Mouse (Mus musculus) CH12.LX (cell line): Measurements from ENCODE around the gene Srgap3. TPM values are rescaled to one million over a fixed set of nuclear protein-coding genes. Genes with fewer than 3 reads are reported as not detected.

Experiments
- DNase-seq: peaks from one replicate; pipeline ENCODE4 v3.0.0-alpha.2; 2013; ENCODE audit errors: extremely low read depth
- H3K27ac ChIP-seq: 2 replicates; pipeline ENCODE4 v1.5.1; 2012; ENCODE audit warnings: low read depth, mild to moderate bottlenecking, control low read depth, moderate library complexity; ENCODE audit not compliant: insufficient read depth
- H3K27me3 ChIP-seq: replicated peaks from 2 replicates; pipeline ENCODE3; 2012; ENCODE audit warnings: inconsistent platforms
- H3K36me3 ChIP-seq, 2 experiments: replicated peaks in 1 of 2; 2 replicates each; pipeline versions ENCODE3 to v1.6.1; 2012; ENCODE audit warnings: inconsistent platforms in 1 of 2, low read length in 1 of 2, mild to moderate bottlenecking in 1 of 2, mixed read lengths in 1 of 2, moderate library complexity in 1 of 2; ENCODE audit not compliant: control insufficient read depth in 1 of 2, insufficient read depth in 1 of 2
- H3K4me1 ChIP-seq, 2 experiments: 2 replicates each; pipeline ENCODE4 v1.6.1; 2012; ENCODE audit warnings: inconsistent platforms in 1 of 2, moderate library complexity in 1 of 2; ENCODE audit not compliant: insufficient read depth in 2 of 2, control insufficient read depth in 1 of 2
- H3K4me2 ChIP-seq: 2 replicates; pipeline ENCODE4 v1.6.1; 2012; ENCODE audit warnings: low read depth, mild to moderate bottlenecking, control low read depth; ENCODE audit not compliant: poor library complexity, insufficient read depth, severe bottlenecking
- H3K4me3 ChIP-seq, 3 experiments: fragments of 150-350 bp in 1 of 3; sonication (generic) in 1 of 3; replicated peaks in 1 of 3; 2 replicates each; pipeline versions ENCODE3 to v1.5.1; 2011 to 2012; ENCODE audit warnings: low read depth in 2 of 3, low read length in 2 of 3, mild to moderate bottlenecking in 2 of 3, moderate library complexity in 2 of 3, control low read depth in 1 of 3, improper control_type of control experiment in 1 of 3, inconsistent platforms in 1 of 3, mixed read lengths in 1 of 3; ENCODE audit not compliant: poor library complexity in 1 of 3
- H3K79me2 ChIP-seq: replicated peaks from 2 replicates; pipeline ENCODE4 v1.6.1; 2012; ENCODE audit warnings: mild to moderate bottlenecking, moderate library complexity; ENCODE audit not compliant: control insufficient read depth, poor library complexity, insufficient read depth, severe bottlenecking; ENCODE audit errors: extremely low read depth
- H3K9ac ChIP-seq: 2 replicates; pipeline ENCODE4 v1.6.1; 2012; ENCODE audit warnings: low read depth, mild to moderate bottlenecking, control low read depth, moderate library complexity; ENCODE audit not compliant: insufficient read depth
- H3K9me3 ChIP-seq: replicated peaks from 2 replicates; pipeline ENCODE3; 2012; ENCODE audit warnings: low read length, inconsistent platforms, mixed read lengths
- BHLHE40 ChIP-seq: IDR thresholded peaks from 2 replicates; pipeline ENCODE4 v1.6.1; 2011; ENCODE audit warnings: mild to moderate bottlenecking, low read depth, low read length, improper control_type of control experiment
- CHD1 ChIP-seq: IDR thresholded peaks from 2 replicates; pipeline ENCODE4 v1.6.1; 2012; ENCODE audit warnings: low read depth, low read length, improper control_type of control experiment, inconsistent platforms
- CHD2 ChIP-seq: IDR thresholded peaks from 2 replicates; pipeline ENCODE4 v1.6.1; 2011; ENCODE audit warnings: low read length, improper control_type of control experiment
- CTCF ChIP-seq, 2 experiments: IDR thresholded peaks in 1 of 2; conservative IDR thresholded peaks in 1 of 2; 2 replicates each; pipeline ENCODE4 v1.5.1; 2011 to 2012; ENCODE audit warnings: low read depth in 2 of 2, low read length in 2 of 2, improper control_type of control experiment in 1 of 2, inconsistent platforms in 1 of 2, mild to moderate bottlenecking in 1 of 2, moderate library complexity in 1 of 2
- E2F4 ChIP-seq: IDR thresholded peaks from 2 replicates; pipeline ENCODE4 v1.6.1; 2011; ENCODE audit warnings: low read depth, low read length, improper control_type of control experiment; ENCODE audit not compliant: insufficient replicate concordance
- ELF1 ChIP-seq: IDR thresholded peaks from 2 replicates; pipeline ENCODE4 v1.6.1; 2014; ENCODE audit warnings: low read depth, mild to moderate bottlenecking, inconsistent platforms, low read length, improper control_type of control experiment
- EP300 ChIP-seq: IDR thresholded peaks from 2 replicates; pipeline ENCODE4 v1.6.1; 2011; ENCODE audit warnings: low read length, improper control_type of control experiment
- ETS1 ChIP-seq: conservative IDR thresholded peaks from 2 replicates; pipeline ENCODE4 v1.6.1; 2012; ENCODE audit warnings: low read depth, mild to moderate bottlenecking, inconsistent platforms, low read length, improper control_type of control experiment, moderate library complexity
- GABPA ChIP-seq: IDR thresholded peaks from 2 replicates; pipeline ENCODE4 v1.6.1; 2012; ENCODE audit warnings: low read depth, low read length, improper control_type of control experiment, inconsistent platforms; ENCODE audit not compliant: insufficient replicate concordance
- HCFC1 ChIP-seq: IDR thresholded peaks from 2 replicates; pipeline ENCODE4 v1.6.1; 2012; ENCODE audit warnings: low read depth, mild to moderate bottlenecking, inconsistent platforms, low read length, improper control_type of control experiment
- IRF4 ChIP-seq: IDR thresholded peaks from 2 replicates; pipeline ENCODE4 v1.6.1; 2014; ENCODE audit warnings: low read depth, mild to moderate bottlenecking, inconsistent platforms, low read length, improper control_type of control experiment
- JUN ChIP-seq: IDR thresholded peaks from 2 replicates; pipeline ENCODE4 v1.6.1; 2011; ENCODE audit warnings: low read depth, mild to moderate bottlenecking, low read length, improper control_type of control experiment, moderate library complexity; ENCODE audit not compliant: insufficient read depth
- JUND ChIP-seq: conservative IDR thresholded peaks from 2 replicates; pipeline ENCODE4 v1.6.1; 2011; ENCODE audit warnings: low read depth, low read length, improper control_type of control experiment
- KAT2A ChIP-seq: IDR thresholded peaks from 2 replicates; pipeline ENCODE4 v1.6.1; 2012; ENCODE audit warnings: low read length, improper control_type of control experiment, inconsistent platforms; ENCODE audit not compliant: insufficient replicate concordance
- MAFK ChIP-seq: IDR thresholded peaks from 2 replicates; pipeline ENCODE4 v1.6.1; 2011; ENCODE audit warnings: low read length, improper control_type of control experiment; ENCODE audit not compliant: insufficient replicate concordance
- MAX ChIP-seq: IDR thresholded peaks from 2 replicates; pipeline ENCODE4 v1.6.1; 2011; ENCODE audit warnings: low read length, improper control_type of control experiment
- MAZ ChIP-seq: IDR thresholded peaks from 2 replicates; pipeline ENCODE4 v1.6.1; 2012; ENCODE audit warnings: low read depth, mild to moderate bottlenecking, inconsistent platforms, low read length, improper control_type of control experiment, moderate library complexity
- MEF2A ChIP-seq: IDR thresholded peaks from 2 replicates; pipeline ENCODE4 v1.6.1; 2014; ENCODE audit warnings: low read depth, mild to moderate bottlenecking, inconsistent platforms, low read length, improper control_type of control experiment, borderline replicate concordance
- MXI1 ChIP-seq: IDR thresholded peaks from 2 replicates; pipeline ENCODE4 v1.6.1; 2011; ENCODE audit warnings: mild to moderate bottlenecking, low read depth, low read length, improper control_type of control experiment
- MYC ChIP-seq: IDR thresholded peaks from 2 replicates; pipeline ENCODE4 v1.6.1; 2011; ENCODE audit warnings: low read depth, mild to moderate bottlenecking, improper control_type of control experiment, low read length
- NELFE ChIP-seq: IDR thresholded peaks from 2 replicates; pipeline ENCODE4 v1.6.1; 2011; ENCODE audit warnings: low read depth, low read length, improper control_type of control experiment
- NRF1 ChIP-seq: IDR thresholded peaks from 2 replicates; pipeline ENCODE4 v1.6.1; 2014; ENCODE audit warnings: low read depth, mild to moderate bottlenecking, inconsistent platforms, low read length, improper control_type of control experiment, moderate library complexity
- PAX5 ChIP-seq: IDR thresholded peaks from 2 replicates; pipeline ENCODE4 v1.6.1; 2012; ENCODE audit warnings: low read length, inconsistent platforms, mixed read lengths
- POLR2A ChIP-seq: IDR thresholded peaks from 2 replicates; pipeline ENCODE4 v1.6.1; 2011; ENCODE audit warnings: low read depth, mild to moderate bottlenecking, improper control_type of control experiment, low read length
- POLR2AphosphoS2 ChIP-seq: IDR thresholded peaks from 2 replicates; pipeline ENCODE4 v1.6.1; 2011; ENCODE audit warnings: low read depth, low read length, improper control_type of control experiment
- RAD21 ChIP-seq: IDR thresholded peaks from 2 replicates; pipeline ENCODE4 v1.6.1; 2011; ENCODE audit warnings: low read depth, mild to moderate bottlenecking, low read length, improper control_type of control experiment, moderate library complexity
- RCOR1 ChIP-seq: conservative IDR thresholded peaks from 2 replicates; pipeline ENCODE4 v1.6.1; 2012; ENCODE audit warnings: low read depth, mild to moderate bottlenecking, inconsistent platforms, low read length, improper control_type of control experiment
- SIN3A ChIP-seq: IDR thresholded peaks from 2 replicates; pipeline ENCODE4 v1.6.1; 2012; ENCODE audit warnings: low read length, improper control_type of control experiment, inconsistent platforms
- SMC3 ChIP-seq: IDR thresholded peaks from 2 replicates; pipeline ENCODE4 v1.6.1; 2011; ENCODE audit warnings: low read depth, low read length, improper control_type of control experiment
- TBP ChIP-seq: conservative IDR thresholded peaks from 2 replicates; pipeline ENCODE4 v1.6.1; 2011; ENCODE audit warnings: low read depth, low read length, improper control_type of control experiment
- TCF12 ChIP-seq: IDR thresholded peaks from 2 replicates; pipeline ENCODE4 v1.6.1; 2014; ENCODE audit warnings: low read depth, mild to moderate bottlenecking, inconsistent platforms, low read length, improper control_type of control experiment
- UBTF ChIP-seq: IDR thresholded peaks from 2 replicates; pipeline ENCODE4 v1.6.1; 2012; ENCODE audit warnings: low read depth, mild to moderate bottlenecking, inconsistent platforms, low read length, improper control_type of control experiment, moderate library complexity
- USF1 ChIP-seq: IDR thresholded peaks from 2 replicates; pipeline ENCODE4 v1.6.1; 2014; ENCODE audit warnings: low read depth, mild to moderate bottlenecking, inconsistent platforms, low read length, improper control_type of control experiment
- USF2 ChIP-seq: conservative IDR thresholded peaks from 2 replicates; pipeline ENCODE4 v1.6.1; 2011; ENCODE audit warnings: low read depth, low read length, improper control_type of control experiment
- ZC3H11A ChIP-seq: IDR thresholded peaks from 2 replicates; pipeline ENCODE4 v1.6.1; 2012; ENCODE audit warnings: low read depth, mild to moderate bottlenecking, inconsistent platforms, low read length, improper control_type of control experiment
- ZKSCAN1 ChIP-seq: IDR thresholded peaks from 2 replicates; pipeline ENCODE4 v1.6.1; 2012; ENCODE audit warnings: low read depth, inconsistent platforms, low read length, improper control_type of control experiment, borderline replicate concordance
- ZMIZ1 ChIP-seq: IDR thresholded peaks from 2 replicates; pipeline ENCODE4 v1.6.1; 2012; ENCODE audit warnings: low read depth, mild to moderate bottlenecking, inconsistent platforms, low read length, improper control_type of control experiment
- ZNF384 ChIP-seq: IDR thresholded peaks from 2 replicates; pipeline ENCODE4 v1.6.1; 2012; ENCODE audit warnings: low read depth, low read length, improper control_type of control experiment, inconsistent platforms
- dilution Hi-C: fragments of 300-500 bp; cut with MboI; formaldehyde crosslinking; loops from 2 replicates; pipeline ENCODE4 v1.14.3; 2020; ENCODE audit warnings: low sequenced_read_pairs; ENCODE audit not compliant: extremely low pct_unique_long_range_greater_than_20kb, extremely low pct_ligation_motif_present
- in situ Hi-C: fragments of 300-500 bp; cut with MboI; formaldehyde crosslinking; loops from 3 replicates; pipeline ENCODE4 v1.14.3; 2019; ENCODE audit warnings: low sequenced_read_pairs, low pct_ligation_motif_present, low pct_unique_long_range_greater_than_20kb, mixed read lengths
- polyA plus RNA-seq: library from polyadenylated mRNA; unstranded; fragments of >175 nt; gene quantifications from 2 replicates; pipeline ENCODE4 v1.2.1, GENCODE M21; 2012; ENCODE audit warnings: low read depth; ENCODE audit not compliant: insufficient read length
- total RNA-seq, 2 experiments: library from RNA; depleted of rRNA; stranded (reverse); fragments of 300-350 nt in 1 of 2; fragments of >200 nt in 1 of 2; gene quantifications; 2 replicates each; pipeline ENCODE4 v1.2.3; 2012 to 2014

Srgap3 gene
- total and polyA plus RNA-seq, 3 experiments: 1.5 to 4.5 (median 2.1) TPM

- DNase-seq: peak; percentile 82
- H3K27ac ChIP-seq: 0 out of 2 replicates have a peak overlapping the region, but pooled peaks have one; percentile 8
- in situ Hi-C loops (no loop called here), dilution Hi-C loops (no loop called here)
- TF ChIP-seq UBTF: no peak
- no peak; the same call in 1 of the 2 replicates for TF ChIP-seq MYC
- no peak for TF ChIP-seq POLR2AphosphoS2
- TF ChIP-seq MXI1: no peak
- TF ChIP-seq ZNF384: no peak
- TF ChIP-seq POLR2A: no peak
- TF ChIP-seq EP300: peak; percentile 50; the same call in 1 of the 2 replicates
- no peak for TF ChIP-seq ZC3H11A
- TF ChIP-seq MAFK: no peak
- no peak for TF ChIP-seq SIN3A
- TF ChIP-seq E2F4: no peak
- peak; percentile 44; the same call in 1 of the 2 replicates for TF ChIP-seq TCF12
- TF ChIP-seq SMC3: no peak
- no peak for TF ChIP-seq ELF1
- no peak for TF ChIP-seq ZKSCAN1
- TF ChIP-seq NELFE: no peak
- TF ChIP-seq TBP: no peak
- no peak for TF ChIP-seq HCFC1
- TF ChIP-seq CTCF (conservative IDR thresholded peaks at IDR 0.05 in 1 of 2, IDR thresholded peaks at IDR 0.05 in 1 of 2; ENCODE audit: low read depth in 2 of 2, low read length in 2 of 2): no peak
- TF ChIP-seq CHD2: no peak
- no peak for TF ChIP-seq ZMIZ1
- TF ChIP-seq USF1: no peak
- peak; percentile 81 for TF ChIP-seq ETS1
- no peak for TF ChIP-seq RCOR1
- TF ChIP-seq BHLHE40: peak; percentile 53
- no peak for TF ChIP-seq GABPA
- TF ChIP-seq KAT2A: no peak
- no peak for TF ChIP-seq JUND
- TF ChIP-seq RAD21: no peak; the same call in 1 of the 2 replicates
- TF ChIP-seq MEF2A: peak; percentile 96
- TF ChIP-seq JUN: peak; percentile 24
- TF ChIP-seq MAZ: no peak
- TF ChIP-seq PAX5: no peak
- peak; percentile 40; the same call in 1 of the 2 replicates for TF ChIP-seq MAX
- 0 out of 2 replicates have a peak, but pooled peaks have one; percentile 16 for TF ChIP-seq IRF4
- no peak for TF ChIP-seq CHD1
- TF ChIP-seq NRF1: no peak
- TF ChIP-seq USF2: no peak
- TF ChIP-seq, all 38 proteins: peak for 8
- Histone ChIP-seq H3K27me3 (no peaks in the 10 kb centered on the region), H3K4me3 (no peak overlapping the region), H3K9me3 (no peaks in the 10 kb centered on the region), H3K36me3 (no peaks in the 10 kb centered on the region), H3K4me2 (no peak overlapping the region), H3K79me2 (no peaks in the 10 kb centered on the region), H3K4me1 (peaks cover 8 to 55% of the 10 kb centered on the region in 2 experiments; a peak in 3 of 4 replicates), H3K9ac (no peak overlapping the region)
Observed at GRCm38 (mm10) chr6:112948416-112948815, 1.4 kb upstream of the Srgap3 start.
